Mouse (Mus musculus): ENCODE results near the gene Ripor1.
A peak's percentile ranks its signal among the peaks of the same experiment; 100 is the strongest.

GRCm38 (mm10) chr8:105606189-105607023 is 1.4 kb downstream of the Ripor1 start:
- TF ChIP-seq CTCF (IDR thresholded peaks at IDR 0.05; ENCODE audit: control insufficient read depth, insufficient read depth, insufficient read length) (no peak), MAX (IDR thresholded peaks at IDR 0.05) (no peak), MYOD1 (IDR thresholded peaks at IDR 0.05; ENCODE audit: control insufficient read depth, insufficient read length, low read depth) (no peak), FOSL1 (IDR thresholded peaks at IDR 0.05; ENCODE audit: insufficient read depth, low read length, poor library complexity, severe bottlenecking) (no peak), USF1 (IDR thresholded peaks at IDR 0.05; ENCODE audit: low read depth) (peak; percentile 23)

Measured in C2C12 (cell line).